In genomic region chr14:99712624-99713023, GRCm38 (mm10) we compare ENCODE assay signal across 26 mouse cellular contexts.
DNase-seq lines count a peak whose midpoint lies in the region; ATAC-seq and TF ChIP-seq lines count a peak whose summit lies in the region.
"Had no signal": no experiment of that assay in that cellular context is flagged by ENCODE, and none has a peak within 500 bp of the region (broad histone marks: within the 10 kb centered on the region; RNA-seq: fewer than 3 reads in every experiment).

No protein-coding gene starts in this region.

- H3K4me2 ChIP-seq in limb, embryonic 15.5 days: no peak overlapping the region
- H3K4me2 ChIP-seq in stomach, embryonic 16.5 days (ENCODE audit: low read depth, low read length): no peak overlapping the region
- H3K4me2 ChIP-seq: hindbrain, embryonic 15.5 days; liver, embryonic 12.5 days; midbrain, embryonic 11.5 days; neural tube, embryonic 12.5 days had no signal

- 0 out of 2 replicates have a peak overlapping the region, but pooled peaks have one; percentile 27 for H3K27ac ChIP-seq in limb, embryonic 15.5 days
- H3K27ac ChIP-seq in stomach, embryonic 16.5 days (ENCODE audit: low read length): peak overlapping the region; percentile 60
- no peak overlapping the region for H3K27ac ChIP-seq in gastrocnemius, adult 2 months
- H3K27ac ChIP-seq: hindbrain, embryonic 10.5 days; hindbrain, embryonic 15.5 days; liver, embryonic 12.5 days; neural tube, embryonic 12.5 days had no signal

- no peaks in the 10 kb centered on the region for H3K9me3 ChIP-seq in limb, embryonic 15.5 days
- no peaks in the 10 kb centered on the region for H3K9me3 ChIP-seq in stomach, embryonic 16.5 days (replicated peaks; ENCODE audit: control insufficient read depth, low read length)
- H3K9me3 ChIP-seq: hindbrain, embryonic 10.5 days; hindbrain, embryonic 15.5 days; liver, embryonic 12.5 days; neural tube, embryonic 12.5 days had no signal

- 48% methylated on average over 7 of the region's 7 CpGs for WGBS in limb, embryonic 15.5 days
- 50% methylated on average over 7 of the region's 7 CpGs for WGBS in stomach, embryonic 16.5 days

- H3K27me3 ChIP-seq in limb, embryonic 15.5 days: no peaks in the 10 kb centered on the region
- H3K27me3 ChIP-seq in stomach, embryonic 16.5 days (ENCODE audit: control insufficient read depth, insufficient read depth, low read length): no peaks in the 10 kb centered on the region
- H3K27me3 ChIP-seq: hindbrain, embryonic 15.5 days; liver, embryonic 12.5 days; neural tube, embryonic 12.5 days had no signal

- DNase-seq in layer of hippocampus, adult 9-11 months: peak; percentile 28
- no peak for DNase-seq in layer of hippocampus, postnatal 25 days (ENCODE audit: extremely low spot score in 1 of 2, low spot score in 1 of 2)
- peak; percentile 76 for DNase-seq in brain, adult 2 months (ENCODE audit: low read depth, low spot score)
- no peak for DNase-seq in ovary, adult 18-20 months (ENCODE audit: low spot score)
- DNase-seq in gastrocnemius, adult 2 months: no peak
- DNase-seq: adrenal gland, postnatal 25 days; cerebellum, adult 18-20 months; cerebellum, postnatal 10 days; gastrocnemius, postnatal 10 days; heart, postnatal 14 days; kidney, adult 11 months; kidney, postnatal 25 days; liver, postnatal 0 days; lung, postnatal 36 days had no signal

- H3K4me3 ChIP-seq in limb, embryonic 15.5 days: no peak overlapping the region
- H3K4me3 ChIP-seq in stomach, embryonic 16.5 days (replicated peaks; ENCODE audit: low read length): no peak overlapping the region
- no peak overlapping the region for H3K4me3 ChIP-seq in gastrocnemius, adult 2 months
- H3K4me3 ChIP-seq: erythroblast, embryonic 14.5 days; hindbrain, embryonic 10.5 days; hindbrain, embryonic 15.5 days; liver, embryonic 12.5 days; neural tube, embryonic 12.5 days had no signal

- ATAC-seq in limb, embryonic 15.5 days (ENCODE audit: insufficient number of reproducible peaks, low FRiP score, low TSS enrichment, low read depth): no peak
- no peak for ATAC-seq in stomach, embryonic 16.5 days (ENCODE audit: insufficient read depth, low FRiP score)
- ATAC-seq: CD4-positive, CD25-positive, alpha-beta regulatory T cell, adult 4 months; forebrain, embryonic 16.5 days; inflammation-experienced regulatory T-cells, adult 6 months; liver, postnatal 0 days; midbrain, embryonic 16.5 days had no signal

- TF ChIP-seq CTCF in gastrocnemius, adult 2 months (IDR thresholded peaks at IDR 0.05): no peak

- no peaks in the 10 kb centered on the region for H3K4me1 ChIP-seq in limb, embryonic 15.5 days
- no peaks in the 10 kb centered on the region for H3K4me1 ChIP-seq in stomach, embryonic 16.5 days (ENCODE audit: control insufficient read depth, insufficient read depth, low read length)
- H3K4me1 ChIP-seq: hindbrain, embryonic 10.5 days; hindbrain, embryonic 15.5 days; liver, embryonic 12.5 days; neural tube, embryonic 12.5 days had no signal

- H3K36me3 ChIP-seq in limb, embryonic 15.5 days: no peaks in the 10 kb centered on the region
- H3K36me3 ChIP-seq in stomach, embryonic 16.5 days (ENCODE audit: control insufficient read depth, insufficient read depth, low read length): no peaks in the 10 kb centered on the region
- H3K36me3 ChIP-seq: hindbrain, embryonic 10.5 days; hindbrain, embryonic 15.5 days; liver, embryonic 12.5 days; neural tube, embryonic 12.5 days had no signal

- intact Hi-C loops in gastrocnemius, adult 2 months (cut with DNase I): no loop called here

- H3K9ac ChIP-seq in limb, embryonic 15.5 days: no peak overlapping the region
- no peak overlapping the region for H3K9ac ChIP-seq in stomach, embryonic 16.5 days (ENCODE audit: low read length)
- H3K9ac ChIP-seq: hindbrain, embryonic 15.5 days; liver, embryonic 12.5 days; liver, postnatal 0 days; neural tube, embryonic 12.5 days had no signal

Comparison
In these comparisons a context has a peak if more than half of its experiments do, and no peak if none do; other contexts are left out.
1. DNase-seq: peak in layer of hippocampus, adult 9-11 months (single experiment) and brain, adult 2 months (single experiment); none in layer of hippocampus, postnatal 25 days (0 of 2), ovary, adult 18-20 months (single experiment) and gastrocnemius, adult 2 months (single experiment).